Mouse (Mus musculus) bone marrow macrophage, adult 2 months (primary cell): ENCODE measurements at regions not wholly inside any gene's neighbourhood (a gene's known extent, or its start where the extent isn't known, plus 50 kb on each side); places are given as distances from the start of the nearest gene placed in this dataset.

Source experiments
- CTCF ChIP-seq: IDR thresholded peaks from 2 replicates; pipeline ENCODE4 v1.5.1; 2012; ENCODE audit warnings: low read depth, mild to moderate bottlenecking, low read length, moderate library complexity
- POLR2A ChIP-seq: IDR thresholded peaks from 2 replicates; pipeline ENCODE4 v1.6.1; 2012; ENCODE audit warnings: mild to moderate bottlenecking, low read depth, low read length, borderline replicate concordance

GRCm38 (mm10) chr9:93992216-93992615 is 545.7 kb downstream of the 1190002N15Rik start:
- TF ChIP-seq POLR2A (no peak), CTCF (no peak)
